Mouse (Mus musculus) kidney, adult 2 months (tissue): ENCODE data around the gene Megf11. TPM values are rescaled to one million over a fixed set of nuclear protein-coding genes. Genes with fewer than 3 reads are reported as not detected.
A peak's percentile ranks its signal among the peaks of the same experiment; 100 is the strongest.

Source experiments
- DNase-seq: peaks from one replicate; pipeline ENCODE4 v3.0.0; 2021
- H3K27ac ChIP-seq: fragments of 200-500 bp; 2 replicates; pipeline ENCODE4 v1.5.1; 2012; ENCODE audit warnings: low read depth, low read length, control low read depth, inconsistent platforms; ENCODE audit not compliant: insufficient read depth
- H3K27me3 ChIP-seq: fragments of 200-500 bp; replicated peaks from 2 replicates; pipeline ENCODE4 v1.6.1; 2012; ENCODE audit warnings: mild to moderate bottlenecking, moderate library complexity, low read length, inconsistent platforms; ENCODE audit not compliant: control insufficient read depth, insufficient read depth
- H3K36me3 ChIP-seq: fragments of 200-500 bp; 2 replicates; pipeline ENCODE4 v1.6.1; 2012; ENCODE audit warnings: mild to moderate bottlenecking, moderate library complexity, low read length, inconsistent platforms; ENCODE audit not compliant: control insufficient read depth, insufficient read depth
- H3K4me1 ChIP-seq: fragments of 200-500 bp; 2 replicates; pipeline ENCODE4 v1.6.1; 2011; ENCODE audit warnings: low read length; ENCODE audit not compliant: control insufficient read depth, insufficient read depth
- H3K4me3 ChIP-seq: fragments of 200-500 bp; 2 replicates; pipeline ENCODE4 v1.5.1; 2011; ENCODE audit warnings: mild to moderate bottlenecking, low read depth, low read length, control low read depth; ENCODE audit not compliant: insufficient read depth
- CTCF ChIP-seq: fragments of 200-500 bp; conservative IDR thresholded peaks from 2 replicates; pipeline ENCODE4 v1.5.1; 2011; ENCODE audit warnings: low read depth, mild to moderate bottlenecking, control low read depth, low read length, moderate library complexity, mixed read lengths; ENCODE audit not compliant: insufficient read depth, insufficient read length
- POLR2A ChIP-seq: fragments of 200-500 bp; IDR thresholded peaks from one replicate; pipeline ENCODE4 v1.6.1; 2011; ENCODE audit warnings: low read depth, low read length, control low read depth
- WGBS: fragments of 180-500 bp; shearing (Covaris S2); methylation state at CpG from one replicate; pipeline ENCODE4 v1.1.7; 2018; 5-methylcytosine and 5-hydroxymethylcytosine counted together
- polyA plus RNA-seq: library from polyadenylated mRNA; depleted of rRNA; stranded (reverse); fragments of >200 nt; gene quantifications from 2 replicates; pipeline ENCODE4 v1.2.3, GENCODE M21; 2012

The Megf11 gene
- polyA plus RNA-seq, 1 experiment = 0.16 TPM

- WGBS = 75% methylated on average over 5 of the region's 5 CpGs
- no peaks in the 10 kb centered on the region for H3K4me1 ChIP-seq
- no peak for DNase-seq
- no peak overlapping the region for H3K4me3 ChIP-seq
- no peaks in the 10 kb centered on the region for H3K27me3 ChIP-seq
- H3K36me3 ChIP-seq = no peaks in the 10 kb centered on the region
- H3K27ac ChIP-seq = no peak overlapping the region
- TF ChIP-seq CTCF = no peak
- no peak for TF ChIP-seq POLR2A
Observed at GRCm38 (mm10) chr9:64590634-64591041, 205.2 kb downstream of the Megf11 start.

- TF ChIP-seq POLR2A (no peak), CTCF (no peak)
- 83% methylated on average over 1 of the region's 1 CpGs for WGBS
- Histone ChIP-seq H3K4me3 (no peak overlapping the region), H3K27me3 (no peaks in the 10 kb centered on the region), H3K36me3 (no peaks in the 10 kb centered on the region), H3K4me1 (no peaks in the 10 kb centered on the region), H3K27ac (no peak overlapping the region)
- DNase-seq = no peak
Observed at GRCm38 (mm10) chr9:64591436-64591835, 206.0 kb downstream of the Megf11 start.

GRCm38 (mm10) chr9:64594442-64594841 is 209.0 kb downstream of the Megf11 start:
- H3K27me3 ChIP-seq = no peaks in the 10 kb centered on the region
- no peaks in the 10 kb centered on the region for H3K36me3 ChIP-seq
- no peaks in the 10 kb centered on the region for H3K4me1 ChIP-seq
- WGBS = 69% methylated on average over 8 of the region's 8 CpGs
- TF ChIP-seq CTCF = no peak
- no peak for TF ChIP-seq POLR2A
- H3K4me3 ChIP-seq = no peak overlapping the region
- no peak overlapping the region for H3K27ac ChIP-seq
- no peak for DNase-seq

- no peak overlapping the region for H3K27ac ChIP-seq
- no peak overlapping the region for H3K4me3 ChIP-seq
- H3K4me1 ChIP-seq = no peaks in the 10 kb centered on the region
- H3K27me3 ChIP-seq = no peaks in the 10 kb centered on the region
- no peaks in the 10 kb centered on the region for H3K36me3 ChIP-seq
- WGBS = 96% methylated on average over 7 of the region's 7 CpGs
- no peak for DNase-seq
- no peak for TF ChIP-seq CTCF
Observed at GRCm38 (mm10) chr9:64598427-64598826, 213.0 kb downstream of the Megf11 start.

GRCm38 (mm10) chr9:64600731-64601130 is 215.3 kb downstream of the Megf11 start:
- no peak overlapping the region for H3K4me3 ChIP-seq

GRCm38 (mm10) chr9:64602895-64603294 is 217.5 kb downstream of the Megf11 start:
- no peak overlapping the region for H3K4me3 ChIP-seq
- TF ChIP-seq POLR2A (no peak), CTCF (no peak)
- no peaks in the 10 kb centered on the region for H3K36me3 ChIP-seq
- no peaks in the 10 kb centered on the region for H3K27me3 ChIP-seq
- WGBS = 95% methylated on average over 1 of the region's 1 CpGs
- H3K4me1 ChIP-seq = no peaks in the 10 kb centered on the region
- H3K27ac ChIP-seq = no peak overlapping the region
- no peak for DNase-seq

More at GRCm38 (mm10) chr9:64600731-64601130, 215.3 kb downstream of the Megf11 start:
- no peak overlapping the region for H3K27ac ChIP-seq
- H3K36me3 ChIP-seq = no peaks in the 10 kb centered on the region
- no peaks in the 10 kb centered on the region for H3K4me1 ChIP-seq
- H3K27me3 ChIP-seq = no peaks in the 10 kb centered on the region
- TF ChIP-seq POLR2A (no peak), CTCF (no peak)
- DNase-seq = peak; percentile 19
- 68% methylated on average over 2 of the region's 2 CpGs for WGBS

- Histone ChIP-seq H3K27ac (no peak overlapping the region), H3K27me3 (no peaks in the 10 kb centered on the region), H3K4me3 (no peak overlapping the region), H3K4me1 (no peaks in the 10 kb centered on the region), H3K36me3 (no peaks in the 10 kb centered on the region)
- TF ChIP-seq POLR2A (no peak), CTCF (no peak)
- no peak for DNase-seq
- 80% methylated on average over 7 of the region's 7 CpGs for WGBS
Observed at GRCm38 (mm10) chr9:64604217-64604711, 218.8 kb downstream of the Megf11 start.
